Mouse (Mus musculus) limb, embryonic 11.5 days (tissue): Measurements from ENCODE around the gene Dner. TPM values are rescaled to one million over a fixed set of nuclear protein-coding genes. Genes with fewer than 3 reads are reported as not detected.

Experiments used
- ATAC-seq: fragments of 200-750 bp; cut with Nextera tagmentation; 2 replicates; pipeline ENCODE4 v1.8.0; 2017; ENCODE audit warnings: low read depth; ENCODE audit not compliant: insufficient number of reproducible peaks, low FRiP score, low TSS enrichment
- DNase-seq: peaks from one replicate; pipeline ENCODE4 v3.0.0-alpha.2; 2015; ENCODE audit warnings: low spot score
- H3K27ac ChIP-seq: fragments of 300-500 bp; sonication (generic); replicated peaks from 2 replicates; pipeline ENCODE4 v1.5.1; 2014; ENCODE audit warnings: low read depth, mild to moderate bottlenecking, low read length
- H3K27me3 ChIP-seq: fragments of 300-500 bp; sonication (generic); 2 replicates; pipeline ENCODE4 v1.6.1; 2014; ENCODE audit warnings: mild to moderate bottlenecking, low read length, mixed read lengths; ENCODE audit not compliant: control insufficient read depth, insufficient read depth
- H3K36me3 ChIP-seq: fragments of 300-500 bp; sonication (generic); 2 replicates; pipeline ENCODE4 v1.6.1; 2014; ENCODE audit warnings: mild to moderate bottlenecking, low read length, moderate library complexity, mixed read lengths; ENCODE audit not compliant: control insufficient read depth, insufficient read depth
- H3K4me1 ChIP-seq: fragments of 300-500 bp; sonication (generic); 2 replicates; pipeline ENCODE4 v1.6.1; 2014; ENCODE audit warnings: low read length, mixed read lengths; ENCODE audit not compliant: control insufficient read depth, insufficient read depth
- H3K4me2 ChIP-seq: fragments of 300-500 bp; sonication (generic); 2 replicates; pipeline ENCODE4 v1.6.1; 2014; ENCODE audit warnings: low read depth, mild to moderate bottlenecking, moderate library complexity; ENCODE audit not compliant: severe bottlenecking
- H3K4me3 ChIP-seq: fragments of 300-500 bp; sonication (generic); 2 replicates; pipeline ENCODE4 v1.5.1; 2014; ENCODE audit warnings: low read depth, low read length
- H3K9ac ChIP-seq: fragments of 300-500 bp; sonication (generic); 2 replicates; pipeline ENCODE4 v1.6.1; 2014; ENCODE audit warnings: mild to moderate bottlenecking, low read length
- H3K9me3 ChIP-seq: fragments of 300-500 bp; sonication (generic); 2 replicates; pipeline ENCODE4 v1.6.1; 2016; ENCODE audit warnings: low read length; ENCODE audit not compliant: control insufficient read depth
- WGBS: fragments of 180-500 bp; shearing (Covaris S2); extraction: QIAGEN DNeasy Blood & Tissue Kit; methylation state at CpG from one replicate; pipeline ENCODE4 v1.1.7; 2014; 5-methylcytosine and 5-hydroxymethylcytosine counted together
- polyA plus RNA-seq: library from polyadenylated mRNA; unstranded; fragments of >200 nt; fragmentation: Nextera tagmentation; extraction: Ambion mirVana; gene quantifications from 2 replicates; pipeline ENCODE4 v1.2.1, GENCODE M21; 2014

Dner gene
- polyA plus RNA-seq, 1 experiment from 2014 or later: 1.1 TPM

DNA sequence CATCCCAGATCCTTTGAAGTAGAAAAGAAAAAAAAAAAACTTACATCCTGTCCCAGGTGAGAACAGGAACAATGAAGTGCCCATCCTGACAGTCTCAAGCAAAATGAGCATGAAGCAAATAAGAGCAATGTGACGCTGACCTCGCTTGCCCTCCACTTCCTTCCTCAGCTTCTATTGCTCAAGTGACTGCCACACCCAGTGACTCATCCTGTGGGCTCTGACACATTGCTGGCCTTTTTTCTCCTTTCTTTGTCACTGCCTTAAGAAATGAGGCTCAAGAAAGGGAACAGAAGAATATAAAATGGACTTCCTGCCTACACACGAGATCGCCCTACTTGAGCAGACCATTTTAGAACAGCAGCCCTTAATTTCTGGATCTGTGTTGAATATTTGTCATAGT is 289.1 kb downstream of the Dner start:
- 83% methylated on average over 4 of the region's 4 CpGs for WGBS
- ATAC-seq: no peak
- H3K4me2 ChIP-seq: no peak overlapping the region
- H3K27ac ChIP-seq: no peak overlapping the region
- DNase-seq: no peak
- H3K9ac ChIP-seq: no peak overlapping the region
- no peaks in the 10 kb centered on the region for H3K27me3 ChIP-seq
- no peaks in the 10 kb centered on the region for H3K4me1 ChIP-seq
- H3K4me3 ChIP-seq: no peak overlapping the region
- H3K9me3 ChIP-seq: no peaks in the 10 kb centered on the region
- no peaks in the 10 kb centered on the region for H3K36me3 ChIP-seq

DNA sequence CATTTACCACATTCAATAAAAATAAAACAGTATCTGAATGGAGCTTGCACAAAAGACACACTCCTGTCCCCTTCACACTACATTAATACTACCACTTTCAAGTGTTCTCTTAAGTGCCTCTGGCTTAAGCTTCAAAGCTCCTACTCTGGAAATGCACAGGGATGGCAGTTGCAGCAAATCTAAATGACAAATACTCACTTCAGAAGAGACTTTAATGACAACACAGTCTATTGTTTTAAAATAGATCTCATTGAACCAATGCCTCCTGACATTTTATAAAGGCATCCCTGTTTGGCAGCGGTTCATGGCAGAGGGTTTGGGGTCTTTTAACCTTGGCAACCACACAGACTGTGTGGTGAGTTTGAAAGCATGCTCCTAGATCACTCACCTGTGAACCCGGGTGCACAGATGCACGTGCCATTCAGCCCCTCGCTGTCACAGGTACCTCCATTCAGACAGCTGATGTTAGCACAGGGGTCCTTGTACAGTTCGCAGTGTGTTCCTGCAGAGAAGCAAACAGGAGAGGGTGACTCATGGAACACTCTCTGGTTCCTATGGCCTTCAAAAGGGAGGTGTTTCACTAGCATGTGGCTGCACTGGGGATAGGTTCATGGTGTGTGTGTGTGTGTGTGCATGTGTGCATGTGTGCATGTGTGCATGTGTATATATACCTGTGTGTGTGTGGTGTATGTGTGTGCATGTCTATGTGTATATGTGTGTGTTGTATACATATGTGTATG is 290.3 kb downstream of the Dner start:
- H3K4me3 ChIP-seq: no peak overlapping the region
- H3K36me3 ChIP-seq: no peaks in the 10 kb centered on the region
- no peak overlapping the region for H3K4me2 ChIP-seq
- no peaks in the 10 kb centered on the region for H3K9me3 ChIP-seq
- 82% methylated on average over 5 of the region's 5 CpGs for WGBS
- DNase-seq (no peak), ATAC-seq (no peak)
- H3K4me1 ChIP-seq: no peaks in the 10 kb centered on the region
- no peak overlapping the region for H3K27ac ChIP-seq
- H3K27me3 ChIP-seq: no peaks in the 10 kb centered on the region
- no peak overlapping the region for H3K9ac ChIP-seq

DNA sequence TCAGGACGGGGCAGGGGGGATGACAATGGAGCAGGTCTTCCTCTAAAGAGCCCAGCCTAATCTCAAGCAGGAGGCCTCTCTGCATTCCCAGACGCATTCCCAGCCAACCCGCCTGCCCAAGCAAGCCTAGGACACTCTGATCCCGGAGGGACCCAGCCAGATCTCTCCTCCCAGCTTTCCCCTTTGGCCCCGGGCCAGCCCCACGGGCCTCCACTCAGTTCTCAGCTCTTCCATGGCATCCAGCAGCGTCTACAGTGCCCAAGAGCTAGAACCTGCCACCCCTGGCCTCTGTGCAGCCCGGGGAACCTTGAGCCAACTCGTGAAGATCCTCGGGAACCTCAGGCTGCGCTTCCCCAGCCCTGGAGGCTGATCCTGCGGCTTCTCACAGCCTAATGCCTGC is 291.1 kb downstream of the Dner start:
- no peaks in the 10 kb centered on the region for H3K27me3 ChIP-seq
- no peaks in the 10 kb centered on the region for H3K36me3 ChIP-seq
- no peak overlapping the region for H3K9ac ChIP-seq
- H3K4me2 ChIP-seq: no peak overlapping the region
- ATAC-seq (no peak), DNase-seq (no peak)
- H3K4me3 ChIP-seq: no peak overlapping the region
- no peaks in the 10 kb centered on the region for H3K9me3 ChIP-seq
- WGBS: 55% methylated on average over 12 of the region's 12 CpGs
- no peaks in the 10 kb centered on the region for H3K4me1 ChIP-seq
- no peak overlapping the region for H3K27ac ChIP-seq

DNA sequence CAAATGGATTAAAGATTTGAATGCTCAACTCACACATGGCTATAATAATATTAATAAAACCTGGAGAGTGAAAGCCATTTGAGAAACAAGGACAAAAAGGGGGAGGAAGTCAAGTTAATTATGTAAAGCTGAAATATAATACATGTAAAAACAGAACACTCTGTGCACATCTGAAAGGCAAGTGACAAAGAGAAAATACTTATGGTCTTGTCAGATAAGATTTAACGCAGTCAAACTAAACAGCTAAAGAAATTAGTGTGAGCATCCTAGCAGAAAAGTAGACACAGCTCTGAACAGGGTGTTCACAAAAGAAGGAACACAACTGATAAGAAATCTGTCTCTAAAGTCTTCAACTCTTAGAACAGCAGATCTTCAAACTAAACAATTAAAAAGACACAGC is 293.9 kb downstream of the Dner start:
- Histone ChIP-seq H3K9ac (no peak overlapping the region), H3K27me3 (no peaks in the 10 kb centered on the region), H3K36me3 (no peaks in the 10 kb centered on the region), H3K9me3 (no peaks in the 10 kb centered on the region), H3K27ac (no peak overlapping the region), H3K4me2 (no peak overlapping the region), H3K4me1 (no peaks in the 10 kb centered on the region), H3K4me3 (no peak overlapping the region)
- WGBS: 86% methylated on average over 1 of the region's 1 CpGs
- ATAC-seq: no peak
- DNase-seq: no peak

DNA sequence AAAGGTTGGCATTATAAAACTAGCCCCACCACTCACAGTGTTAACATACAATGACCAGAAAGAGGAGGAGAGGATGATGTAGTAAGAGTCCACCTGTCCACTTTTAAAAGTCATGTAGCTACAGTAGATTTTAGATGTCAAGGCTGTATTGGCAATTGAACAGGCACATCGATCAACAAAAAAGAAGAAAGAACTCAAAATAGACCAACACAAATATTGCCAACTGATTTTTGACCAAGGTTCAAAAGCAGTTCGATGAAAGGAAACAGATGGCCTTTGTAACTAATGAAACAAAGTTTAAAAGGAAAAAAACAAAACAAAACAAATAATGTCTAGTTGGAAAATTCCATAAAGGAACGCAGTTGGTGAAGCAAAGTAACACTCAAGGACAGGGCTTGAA is 296.4 kb downstream of the Dner start:
- ATAC-seq (no peak), DNase-seq (no peak)
- Histone ChIP-seq H3K4me1 (no peaks in the 10 kb centered on the region), H3K9me3 (no peaks in the 10 kb centered on the region), H3K27ac (no peak overlapping the region), H3K27me3 (no peaks in the 10 kb centered on the region), H3K9ac (no peak overlapping the region), H3K4me3 (no peak overlapping the region), H3K4me2 (no peak overlapping the region), H3K36me3 (no peaks in the 10 kb centered on the region)
- 89% methylated on average over 3 of the region's 3 CpGs for WGBS

DNA sequence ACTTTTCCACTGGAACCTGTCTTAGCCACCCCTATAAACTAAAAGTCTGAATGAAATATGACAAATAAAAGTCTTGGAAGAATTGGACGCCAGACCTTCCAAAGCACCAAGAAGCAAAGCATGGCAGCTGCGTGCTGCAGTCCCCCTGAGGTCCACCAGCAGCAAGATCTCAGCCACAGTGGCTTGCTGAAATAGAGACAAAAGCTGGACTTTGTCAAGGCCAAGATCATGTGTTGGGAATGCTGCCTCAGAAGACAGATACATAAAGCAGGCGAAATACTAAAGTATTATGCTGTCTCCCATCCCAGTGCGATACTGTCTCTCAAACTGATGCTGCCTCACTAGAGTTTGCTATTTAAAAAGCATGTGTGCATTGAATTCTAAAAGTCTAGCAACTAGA is 296.9 kb downstream of the Dner start:
- Histone ChIP-seq H3K36me3 (no peaks in the 10 kb centered on the region), H3K27ac (no peak overlapping the region), H3K9ac (no peak overlapping the region), H3K4me3 (no peak overlapping the region), H3K27me3 (no peaks in the 10 kb centered on the region), H3K9me3 (no peaks in the 10 kb centered on the region), H3K4me1 (no peaks in the 10 kb centered on the region), H3K4me2 (no peak overlapping the region)
- WGBS: 95% methylated on average over 4 of the region's 4 CpGs
- DNase-seq (no peak), ATAC-seq (no peak)

DNA sequence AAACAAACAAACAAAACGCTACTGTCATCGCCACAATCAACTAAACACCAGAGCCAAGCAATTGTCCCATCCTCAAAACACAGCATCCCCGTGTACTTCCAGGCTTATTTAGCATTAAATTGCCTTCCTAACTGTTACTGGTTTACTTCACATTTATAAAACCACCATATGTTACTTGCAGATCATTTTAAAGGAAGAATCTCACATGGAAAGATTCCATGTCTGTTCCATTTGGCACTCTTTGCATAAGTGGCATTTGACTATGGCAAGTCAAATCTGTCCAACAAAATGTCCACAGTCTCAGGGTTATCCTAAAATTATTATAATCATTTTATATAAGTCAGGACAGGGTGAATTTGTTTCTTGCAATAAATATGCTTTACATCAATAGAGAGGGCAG is 299.2 kb downstream of the Dner start:
- H3K4me1 ChIP-seq: no peaks in the 10 kb centered on the region
- DNase-seq: no peak
- H3K27me3 ChIP-seq: no peaks in the 10 kb centered on the region
- 74% methylated on average over 3 of the region's 3 CpGs for WGBS
- no peaks in the 10 kb centered on the region for H3K36me3 ChIP-seq
- H3K9me3 ChIP-seq: no peaks in the 10 kb centered on the region
- H3K4me2 ChIP-seq: no peak overlapping the region
- H3K4me3 ChIP-seq: no peak overlapping the region
- no peak overlapping the region for H3K27ac ChIP-seq
- ATAC-seq: no peak
- H3K9ac ChIP-seq: no peak overlapping the region

DNA sequence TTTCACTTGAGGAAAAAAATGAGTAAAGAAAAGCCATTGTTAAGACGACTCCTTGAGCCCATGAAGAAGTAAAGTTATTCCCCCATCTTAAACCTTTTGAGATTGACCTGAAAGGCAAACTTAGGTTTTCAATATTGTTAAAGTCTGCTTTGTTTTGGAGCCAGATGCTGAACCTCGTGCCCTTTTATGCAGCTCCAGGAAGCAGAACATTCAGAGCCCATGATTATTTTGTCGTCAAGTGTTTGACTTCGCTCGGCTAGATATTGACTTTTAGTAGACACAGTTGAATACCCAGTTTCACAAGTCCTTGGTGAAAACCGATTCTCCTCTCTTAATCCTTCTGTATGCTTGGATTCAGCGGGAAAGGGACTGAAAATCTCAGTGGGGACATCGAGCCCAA is 300.1 kb downstream of the Dner start:
- Histone ChIP-seq H3K4me2 (no peak overlapping the region), H3K9ac (no peak overlapping the region), H3K27me3 (no peaks in the 10 kb centered on the region), H3K36me3 (no peaks in the 10 kb centered on the region), H3K9me3 (no peaks in the 10 kb centered on the region), H3K4me3 (no peak overlapping the region), H3K4me1 (no peaks in the 10 kb centered on the region), H3K27ac (no peak overlapping the region)
- ATAC-seq: no peak
- WGBS: 89% methylated on average over 8 of the region's 8 CpGs
- DNase-seq: no peak

DNA sequence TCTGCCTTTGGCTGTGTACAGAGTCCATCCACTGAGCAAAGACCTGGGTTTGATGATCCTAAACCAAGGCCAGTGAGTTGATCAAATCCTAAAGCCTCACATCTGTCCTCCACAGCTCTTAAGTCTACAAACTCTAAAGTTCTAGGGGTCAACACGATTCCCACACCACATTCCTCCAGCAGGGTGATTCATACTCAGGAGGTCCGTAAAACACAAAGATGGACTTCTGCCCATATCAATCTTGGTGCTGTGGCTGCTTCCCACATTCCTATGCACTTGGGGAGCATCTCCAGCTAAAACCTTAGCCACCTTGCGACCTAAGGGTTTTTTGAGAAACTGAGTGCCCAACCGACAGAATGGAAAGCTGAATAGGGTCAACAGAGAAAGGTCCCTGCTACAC is 305.1 kb downstream of the Dner start:
- H3K4me3 ChIP-seq: no peak overlapping the region
- H3K4me2 ChIP-seq: no peak overlapping the region
- ATAC-seq (no peak), DNase-seq (no peak)
- H3K27me3 ChIP-seq: no peaks in the 10 kb centered on the region
- no peaks in the 10 kb centered on the region for H3K9me3 ChIP-seq
- no peaks in the 10 kb centered on the region for H3K4me1 ChIP-seq
- no peaks in the 10 kb centered on the region for H3K36me3 ChIP-seq
- no peak overlapping the region for H3K27ac ChIP-seq
- no peak overlapping the region for H3K9ac ChIP-seq
- WGBS: 92% methylated on average over 4 of the region's 4 CpGs
